Mouse (Mus musculus) ES-Bruce4 (cell line): ENCODE measurements around the gene Gpm6b.

Experiments used
- CTCF ChIP-seq: IDR thresholded peaks from one replicate; pipeline ENCODE4 v1.8.1; 2011; ENCODE audit warnings: low read depth, low read length
- POLR2A ChIP-seq: IDR thresholded peaks from one replicate; pipeline ENCODE4 v1.8.1; 2011; ENCODE audit warnings: low read length; ENCODE audit not compliant: insufficient read depth

DNA sequence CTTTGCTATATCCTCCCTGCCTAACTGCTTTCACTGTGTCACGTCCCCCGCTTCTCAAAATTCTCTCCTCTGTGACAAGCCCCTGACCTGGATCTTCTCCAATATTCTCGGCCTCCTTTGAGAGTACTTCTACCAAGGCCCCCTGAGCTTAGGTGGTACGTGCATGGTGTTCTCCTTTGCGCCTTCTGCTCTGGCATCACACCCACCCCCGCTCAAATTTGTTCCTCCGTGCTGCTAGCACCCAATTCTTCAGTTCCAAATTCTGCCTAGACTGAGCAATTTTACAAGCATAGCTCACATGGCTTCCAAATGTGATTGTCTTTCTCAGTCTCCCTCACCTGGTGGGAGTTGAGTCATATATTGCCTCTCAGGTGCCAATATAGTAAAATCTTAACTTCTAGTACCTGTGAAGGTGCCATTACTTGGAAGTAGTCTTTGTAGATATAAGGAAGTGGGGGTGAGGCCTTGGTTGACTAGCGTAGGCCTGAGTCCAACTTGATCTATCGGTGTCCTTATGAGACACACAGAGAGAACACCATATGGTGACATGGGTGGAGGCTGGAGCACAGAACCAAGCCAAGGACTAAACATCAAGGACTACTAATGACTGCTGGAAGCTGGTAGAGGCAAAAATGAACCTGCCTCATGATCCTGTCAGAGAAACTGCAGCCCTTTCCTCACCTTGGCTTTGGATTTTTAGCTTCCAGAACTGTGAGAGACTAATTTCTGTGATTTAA is 100.2 kb downstream of the Gpm6b start:
- TF ChIP-seq POLR2A = no peak
- no peak for TF ChIP-seq CTCF
